ENCODE assay signal across 10 mouse cellular contexts in genomic region chr1:157231016-157231415, GRCm38 (mm10).
A peak's percentile ranks its signal among the peaks of the same experiment; 100 is the strongest.
DNase-seq lines count a peak whose midpoint lies in the region; ATAC-seq lines count a peak whose summit lies in the region.
"Had no signal": no experiment of that assay in that cellular context is flagged by ENCODE, and none has a peak within 500 bp of the region (broad histone marks: within the 10 kb centered on the region; RNA-seq: fewer than 3 reads in every experiment).

No protein-coding gene starts in this region.

- intact Hi-C loops in left cerebral cortex, postnatal 4 days (cut with DNase I) = no loop called here

- H3K4me1 ChIP-seq in forebrain, embryonic 11.5 days (replicated peaks; ENCODE audit: control insufficient read depth, insufficient read depth, low read length) = no peaks in the 10 kb centered on the region

- DNase-seq in left cerebral cortex, adult 18-20 months (ENCODE audit: low spot score in 2 of 2) = peak; percentile 34 to 38
- DNase-seq in left cerebral cortex, postnatal 4 days = no peak
- no peak for DNase-seq in forebrain, embryonic 11.5 days (ENCODE audit: low spot score)
- peak; percentile 31 for DNase-seq in layer of hippocampus, adult 9-10 months (ENCODE audit: low spot score)
- DNase-seq in right cerebral cortex, postnatal 10 days (ENCODE audit: low spot score in 2 of 2) = peak; percentile 62 to 64
- DNase-seq in adrenal gland, adult 2 months = no peak
- DNase-seq: cerebellum, adult 9-10 months; lung, postnatal 36 days had no signal

- ATAC-seq in forebrain, embryonic 11.5 days (replicated peaks; ENCODE audit: low FRiP score) = no peak
- ATAC-seq in inflammation-experienced regulatory T-cells, adult 6 months = no peak
- ATAC-seq: Patski had no signal

- H3K27me3 ChIP-seq in forebrain, embryonic 11.5 days (ENCODE audit: control insufficient read depth, insufficient read depth, low read length) = no peaks in the 10 kb centered on the region
- H3K27me3 ChIP-seq: Patski had no signal

- no peak overlapping the region for H3K9ac ChIP-seq in forebrain, embryonic 11.5 days (ENCODE audit: low read length)

- no peaks in the 10 kb centered on the region for H3K36me3 ChIP-seq in forebrain, embryonic 11.5 days (ENCODE audit: control insufficient read depth, insufficient read depth, low read length)

- H3K4me3 ChIP-seq in forebrain, embryonic 11.5 days (ENCODE audit: low read depth, low read length) = no peak overlapping the region

- H3K27ac ChIP-seq in forebrain, embryonic 11.5 days (ENCODE audit: low read depth, low read length) = no peak overlapping the region

- peak overlapping the region; percentile 6; the same call in 1 of the 2 replicates for H3K4me2 ChIP-seq in forebrain, embryonic 11.5 days (ENCODE audit: low read depth, low read length, severe bottlenecking)

- H3K9me3 ChIP-seq in forebrain, embryonic 11.5 days (ENCODE audit: control insufficient read depth, low read length) = no peaks in the 10 kb centered on the region

- 17% methylated on average over 8 of the region's 8 CpGs for WGBS in forebrain, embryonic 11.5 days

Comparison
In these comparisons a context has a peak if more than half of its experiments do, and no peak if none do; other contexts are left out.
1. DNase-seq: peak in left cerebral cortex, adult 18-20 months (2 of 2), layer of hippocampus, adult 9-10 months (single experiment) and right cerebral cortex, postnatal 10 days (2 of 2); none in left cerebral cortex, postnatal 4 days (single experiment), forebrain, embryonic 11.5 days (single experiment) and adrenal gland, adult 2 months (single experiment).